Mouse (Mus musculus) embryonic facial prominence, embryonic 11.5 days (tissue): ENCODE results near the gene Tspan3. TPM values are rescaled to one million over a fixed set of nuclear protein-coding genes. Genes with fewer than 3 reads are reported as not detected.

ENCODE experiments used
- ATAC-seq: fragments of 200-750 bp; cut with Nextera tagmentation; replicated peaks from 2 replicates; pipeline ENCODE4 v1.8.0; 2017; ENCODE audit warnings: low read depth; ENCODE audit not compliant: insufficient number of reproducible peaks, low FRiP score, low TSS enrichment
- DNase-seq: peaks from one replicate; pipeline ENCODE4 v3.0.0-alpha.2; 2015; ENCODE audit warnings: low spot score
- H3K27ac ChIP-seq: fragments of 300-500 bp; sonication (generic); replicated peaks from 2 replicates; pipeline ENCODE4 v1.5.1; 2014; ENCODE audit warnings: mild to moderate bottlenecking, low read depth, low read length, control low read depth
- H3K27me3 ChIP-seq: fragments of 300-500 bp; sonication (generic); 2 replicates; pipeline ENCODE4 v1.6.1; 2014; ENCODE audit warnings: mild to moderate bottlenecking, low read length, moderate library complexity, mixed read lengths; ENCODE audit not compliant: control insufficient read depth, insufficient read depth
- H3K36me3 ChIP-seq: fragments of 300-500 bp; sonication (generic); replicated peaks from 2 replicates; pipeline ENCODE4 v1.6.1; 2014; ENCODE audit warnings: low read depth, mild to moderate bottlenecking, low read length, moderate library complexity, mixed read lengths; ENCODE audit not compliant: control insufficient read depth, insufficient read depth
- H3K4me1 ChIP-seq: fragments of 300-500 bp; sonication (generic); 2 replicates; pipeline ENCODE4 v1.6.1; 2014; ENCODE audit warnings: low read length, mixed read lengths; ENCODE audit not compliant: control insufficient read depth, insufficient read depth
- H3K4me2 ChIP-seq: fragments of 300-500 bp; sonication (generic); 2 replicates; pipeline ENCODE4 v1.6.1; 2014; ENCODE audit warnings: low read depth, mild to moderate bottlenecking, control low read depth, low read length, moderate library complexity
- H3K4me3 ChIP-seq: fragments of 300-500 bp; sonication (generic); 2 replicates; pipeline ENCODE4 v1.5.1; 2014; ENCODE audit warnings: low read depth, low read length, control low read depth
- H3K9ac ChIP-seq: fragments of 300-500 bp; sonication (generic); replicated peaks from 2 replicates; pipeline ENCODE4 v1.6.1; 2014; ENCODE audit warnings: mild to moderate bottlenecking, control low read depth, low read length
- H3K9me3 ChIP-seq: fragments of 300-500 bp; sonication (generic); replicated peaks from 2 replicates; pipeline ENCODE4 v1.6.1; 2016; ENCODE audit warnings: mild to moderate bottlenecking, low read length, inconsistent platforms, mixed read lengths; ENCODE audit not compliant: control insufficient read depth
- WGBS: fragments of 180-500 bp; shearing (Covaris S2); extraction: QIAGEN DNeasy Blood & Tissue Kit; methylation state at CpG from one replicate; pipeline ENCODE4 v1.1.7; 2014; 5-methylcytosine and 5-hydroxymethylcytosine counted together
- polyA plus RNA-seq: library from polyadenylated mRNA; unstranded; fragments of >200 nt; fragmentation: Nextera tagmentation; extraction: Ambion mirVana; gene quantifications from 2 replicates; pipeline ENCODE4 v1.2.1, GENCODE M21; 2014

The Tspan3 gene
- polyA plus RNA-seq, 1 experiment from 2014 or later: 449 TPM

DNA sequence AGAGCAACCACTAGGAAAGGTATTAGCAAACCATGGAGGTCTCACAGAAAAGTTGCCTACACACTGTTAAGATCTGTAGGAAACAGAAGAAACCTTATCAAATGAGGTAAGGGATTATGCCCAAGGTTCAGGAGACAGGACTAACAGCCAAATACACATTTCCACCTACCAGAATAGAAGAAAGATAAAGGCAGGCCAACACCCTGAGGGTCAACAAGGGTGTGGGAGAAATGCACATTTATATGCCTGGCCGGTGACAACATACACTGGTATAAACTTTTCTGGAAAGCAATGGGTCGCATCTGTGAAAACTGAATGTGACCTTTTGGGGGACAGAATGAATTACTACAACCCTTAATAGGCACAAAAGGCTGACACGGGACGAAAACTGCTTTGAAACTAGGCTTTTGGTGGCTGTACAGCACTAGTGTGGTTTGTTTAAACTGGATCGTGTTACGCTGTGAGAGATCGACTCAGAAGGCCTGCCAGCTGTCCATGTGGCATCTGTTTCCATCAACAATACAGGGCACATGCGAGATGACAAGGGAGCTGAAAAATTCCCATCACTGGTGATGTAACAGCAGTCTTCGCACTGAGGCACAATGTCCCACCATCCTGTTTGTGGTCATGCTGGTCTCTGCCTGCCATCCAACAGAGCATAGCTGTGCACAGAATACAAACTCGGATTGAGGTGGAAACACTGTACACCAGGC, 33.3 kb downstream of the Tspan3 start:
- DNase-seq (peak; percentile 18), ATAC-seq (no peak)
- Histone ChIP-seq H3K9me3 (no peaks in the 10 kb centered on the region), H3K4me2 (no peak overlapping the region), H3K27me3 (no peaks in the 10 kb centered on the region), H3K9ac (no peak overlapping the region), H3K36me3 (peaks cover 5% of the 10 kb centered on the region; the same call in 1 of the 2 replicates), H3K4me1 (no peaks in the 10 kb centered on the region), H3K4me3 (no peak overlapping the region), H3K27ac (no peak overlapping the region)
- 56% methylated on average over 10 of the region's 10 CpGs for WGBS

DNA sequence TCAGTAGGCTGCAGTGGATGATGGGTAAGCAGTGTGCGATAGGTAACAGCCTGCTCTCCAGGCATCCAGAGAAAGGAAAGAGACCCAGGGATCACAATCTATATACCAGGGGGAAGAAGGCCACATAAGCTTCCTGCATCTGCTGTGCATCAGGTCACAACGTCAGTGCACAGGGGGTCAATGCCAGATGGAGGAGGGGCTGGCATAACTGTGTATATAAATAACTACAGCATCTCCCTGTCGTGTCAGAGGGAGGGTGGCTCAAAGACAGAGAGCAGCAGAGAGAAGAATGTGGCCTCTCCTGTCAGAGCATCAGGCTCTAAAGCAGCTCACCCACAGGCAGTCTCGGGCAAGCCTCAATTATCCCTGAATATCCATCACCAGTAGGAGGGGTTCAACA, 34.7 kb downstream of the Tspan3 start:
- Histone ChIP-seq H3K27ac (no peak overlapping the region), H3K9me3 (no peaks in the 10 kb centered on the region), H3K36me3 (peaks cover 5% of the 10 kb centered on the region; the same call in 1 of the 2 replicates), H3K27me3 (no peaks in the 10 kb centered on the region), H3K4me1 (no peaks in the 10 kb centered on the region), H3K4me3 (no peak overlapping the region), H3K9ac (no peak overlapping the region), H3K4me2 (no peak overlapping the region)
- DNase-seq (no peak), ATAC-seq (no peak)
- 75% methylated on average over 4 of the region's 4 CpGs for WGBS

GRCm38 (mm10) chr9:56129951-56130350, 35.3 kb downstream of the Tspan3 start:
- ATAC-seq: no peak
- Histone ChIP-seq H3K36me3 (peaks cover 5% of the 10 kb centered on the region; the same call in 1 of the 2 replicates), H3K4me2 (no peak overlapping the region), H3K9me3 (no peaks in the 10 kb centered on the region), H3K4me3 (no peak overlapping the region), H3K9ac (no peak overlapping the region), H3K27ac (no peak overlapping the region), H3K27me3 (no peaks in the 10 kb centered on the region), H3K4me1 (no peaks in the 10 kb centered on the region)
- 96% methylated on average over 3 of the region's 3 CpGs for WGBS
- DNase-seq: no peak

GRCm38 (mm10) chr9:56128331-56128730, 36.9 kb downstream of the Tspan3 start:
- H3K4me3 ChIP-seq: no peak overlapping the region
- 0 out of 2 replicates have a peak, but pooled peaks cover 2% of the 10 kb centered on the region for H3K36me3 ChIP-seq
- H3K9ac ChIP-seq: no peak overlapping the region
- no peaks in the 10 kb centered on the region for H3K9me3 ChIP-seq
- WGBS: 90% methylated on average over 9 of the region's 9 CpGs
- ATAC-seq: no peak
- H3K27me3 ChIP-seq: no peaks in the 10 kb centered on the region
- H3K4me1 ChIP-seq: no peaks in the 10 kb centered on the region
- no peak overlapping the region for H3K4me2 ChIP-seq
- H3K27ac ChIP-seq: no peak overlapping the region
- no peak for DNase-seq

- no peak overlapping the region for H3K27ac ChIP-seq
- H3K4me3 ChIP-seq: no peak overlapping the region
- no peaks in the 10 kb centered on the region for H3K27me3 ChIP-seq
- no peak overlapping the region for H3K9ac ChIP-seq
- ATAC-seq: no peak
- H3K36me3 ChIP-seq: 0 out of 2 replicates have a peak, but pooled peaks cover 2% of the 10 kb centered on the region
- no peaks in the 10 kb centered on the region for H3K4me1 ChIP-seq
- no peak for DNase-seq
- WGBS: 89% methylated on average over 16 of the region's 16 CpGs
- no peaks in the 10 kb centered on the region for H3K9me3 ChIP-seq
- H3K4me2 ChIP-seq: no peak overlapping the region
These were observed 38.7 kb downstream of the Tspan3 start for GRCm38 (mm10) chr9:56126453-56127173.

GRCm38 (mm10) chr9:56124561-56124960, 40.7 kb downstream of the Tspan3 start:
- H3K4me1 ChIP-seq: no peaks in the 10 kb centered on the region
- no peaks in the 10 kb centered on the region for H3K36me3 ChIP-seq

DNA sequence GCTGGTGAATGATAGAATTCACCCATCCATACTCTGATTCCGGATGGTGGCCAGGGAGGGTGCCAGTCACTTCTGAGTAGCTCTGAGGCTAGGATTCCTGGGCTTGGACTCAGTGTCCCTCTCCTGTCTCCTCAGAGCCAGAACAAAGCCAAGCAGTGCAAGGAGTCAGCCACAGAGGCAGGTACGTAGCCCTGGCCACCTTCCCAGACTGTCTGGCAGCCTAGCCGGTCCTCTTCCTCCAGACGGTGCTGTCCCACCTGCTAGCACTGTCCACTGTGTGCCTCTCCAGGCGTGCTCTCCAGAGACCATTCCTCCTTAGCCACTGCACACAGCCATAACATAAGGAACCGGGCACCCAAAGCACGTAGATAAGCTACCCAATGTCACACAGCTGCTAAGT, 41.7 kb downstream of the Tspan3 start:
- ATAC-seq (no peak), DNase-seq (no peak)
- H3K36me3 ChIP-seq: no peaks in the 10 kb centered on the region
- H3K9me3 ChIP-seq: no peaks in the 10 kb centered on the region
- no peaks in the 10 kb centered on the region for H3K27me3 ChIP-seq
- H3K4me2 ChIP-seq: no peak overlapping the region
- no peak overlapping the region for H3K4me3 ChIP-seq
- H3K27ac ChIP-seq: no peak overlapping the region
- 81% methylated on average over 7 of the region's 7 CpGs for WGBS
- H3K9ac ChIP-seq: no peak overlapping the region
- peaks cover 4% of the 10 kb centered on the region; the same call in 1 of the 2 replicates for H3K4me1 ChIP-seq

More at GRCm38 (mm10) chr9:56124561-56124960, 40.7 kb downstream of the Tspan3 start:
- H3K9ac ChIP-seq: no peak overlapping the region
- 21% methylated on average over 11 of the region's 11 CpGs for WGBS
- no peaks in the 10 kb centered on the region for H3K9me3 ChIP-seq
- no peaks in the 10 kb centered on the region for H3K27me3 ChIP-seq
- no peak overlapping the region for H3K4me2 ChIP-seq
- ATAC-seq (no peak), DNase-seq (no peak)
- H3K27ac ChIP-seq: no peak overlapping the region
- no peak overlapping the region for H3K4me3 ChIP-seq

DNA sequence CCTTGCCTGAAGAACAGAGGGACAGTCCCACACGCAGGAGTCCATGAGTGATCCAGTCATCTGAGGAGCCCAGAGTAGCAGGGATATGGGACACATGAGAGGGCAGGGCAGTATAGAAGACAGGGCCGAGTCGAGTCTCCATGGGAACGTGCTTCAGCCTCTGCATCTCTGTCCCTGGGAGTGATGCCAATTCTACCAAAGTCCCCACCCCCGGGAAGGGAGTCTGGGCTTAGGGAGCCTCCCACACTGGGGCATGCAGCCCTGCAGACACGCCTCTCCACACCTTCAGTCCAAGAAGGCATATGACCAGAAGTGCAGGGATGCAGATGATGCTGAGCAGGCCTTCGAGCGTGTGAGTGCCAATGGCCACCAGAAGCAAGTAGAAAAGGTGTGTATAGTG, 42.3 kb downstream of the Tspan3 start:
- ATAC-seq (no peak), DNase-seq (no peak)
- H3K4me3 ChIP-seq: no peak overlapping the region
- H3K36me3 ChIP-seq: no peaks in the 10 kb centered on the region
- H3K4me1 ChIP-seq: peaks cover 4% of the 10 kb centered on the region; the same call in 1 of the 2 replicates
- no peaks in the 10 kb centered on the region for H3K9me3 ChIP-seq
- 78% methylated on average over 8 of the region's 8 CpGs for WGBS
- H3K27ac ChIP-seq: no peak overlapping the region
- no peaks in the 10 kb centered on the region for H3K27me3 ChIP-seq
- H3K9ac ChIP-seq: no peak overlapping the region
- H3K4me2 ChIP-seq: no peak overlapping the region
